Mouse (Mus musculus): ENCODE measurements around the gene Cep89. TPM values are rescaled to one million over a fixed set of nuclear protein-coding genes. Genes with fewer than 3 reads are reported as not detected.

Cep89 gene
- total and polyA plus RNA-seq, 2 experiments: 3.2 to 5.0 TPM

GRCm38 (mm10) chr7:35476457-35476856 lies 79.6 kb downstream of the Cep89 start:
- WGBS: 76% methylated on average over 2 of the region's 2 CpGs
- Histone ChIP-seq H3K9ac (ENCODE audit: low read depth, low read length) (no peak overlapping the region), H3K27ac (replicated peaks; ENCODE audit: insufficient read depth, low read depth, low read length) (no peak overlapping the region), H3K4me3 (ENCODE audit: insufficient read depth, low read depth, low read length) (no peak overlapping the region), H3K36me3 (ENCODE audit: control insufficient read depth, insufficient read depth, low read length) (no peaks in the 10 kb centered on the region), H3K4me1 (ENCODE audit: control insufficient read depth, insufficient read depth, low read length) (no peaks in the 10 kb centered on the region), H3K79me2 (ENCODE audit: control insufficient read depth, insufficient read depth, low read length) (no peaks in the 10 kb centered on the region), H3K27me3 (ENCODE audit: control insufficient read depth, insufficient read depth, low read length) (no peaks in the 10 kb centered on the region)
- no peak for TF ChIP-seq CTCF (IDR thresholded peaks at IDR 0.05; ENCODE audit: low read depth, low read length)
- no peak for TF ChIP-seq POLR2A (IDR thresholded peaks at IDR 0.05; ENCODE audit: extremely low read depth, insufficient read depth, low read length)
- no peak for DNase-seq (ENCODE audit: extremely low read depth, low read depth, low spot score)

- no peaks in the 10 kb centered on the region for H3K36me3 ChIP-seq (ENCODE audit: control insufficient read depth, insufficient read depth, low read length)
These were observed 88.3 kb downstream of the Cep89 start for GRCm38 (mm10) chr7:35485126-35485525.

GRCm38 (mm10) chr7:35486553-35486952 lies 89.7 kb downstream of the Cep89 start:
- WGBS: 84% methylated on average over 8 of the region's 8 CpGs
- no peak overlapping the region for H3K27ac ChIP-seq (replicated peaks; ENCODE audit: insufficient read depth, low read depth, low read length)

More at GRCm38 (mm10) chr7:35485126-35485525, 88.3 kb downstream of the Cep89 start:
- no peaks in the 10 kb centered on the region for H3K27me3 ChIP-seq (ENCODE audit: control insufficient read depth, insufficient read depth, low read length)
- no peaks in the 10 kb centered on the region for H3K79me2 ChIP-seq (ENCODE audit: control insufficient read depth, insufficient read depth, low read length)
- H3K4me1 ChIP-seq (ENCODE audit: control insufficient read depth, insufficient read depth, low read length): no peaks in the 10 kb centered on the region
- no peak overlapping the region for H3K27ac ChIP-seq (replicated peaks; ENCODE audit: insufficient read depth, low read depth, low read length)
- no peak for DNase-seq (ENCODE audit: extremely low read depth, low read depth, low spot score)
- H3K9ac ChIP-seq (ENCODE audit: low read depth, low read length): no peak overlapping the region
- 87% methylated on average over 2 of the region's 2 CpGs for WGBS
- TF ChIP-seq POLR2A (IDR thresholded peaks at IDR 0.05; ENCODE audit: extremely low read depth, insufficient read depth, low read length) (no peak), CTCF (IDR thresholded peaks at IDR 0.05; ENCODE audit: low read depth, low read length) (no peak)
- no peak overlapping the region for H3K4me3 ChIP-seq (ENCODE audit: insufficient read depth, low read depth, low read length)

More at GRCm38 (mm10) chr7:35486553-35486952, 89.7 kb downstream of the Cep89 start:
- no peaks in the 10 kb centered on the region for H3K36me3 ChIP-seq (ENCODE audit: control insufficient read depth, insufficient read depth, low read length)
- H3K4me1 ChIP-seq (ENCODE audit: control insufficient read depth, insufficient read depth, low read length): no peaks in the 10 kb centered on the region
- H3K4me3 ChIP-seq (ENCODE audit: insufficient read depth, low read depth, low read length): no peak overlapping the region
- H3K27me3 ChIP-seq (ENCODE audit: control insufficient read depth, insufficient read depth, low read length): no peaks in the 10 kb centered on the region
- no peaks in the 10 kb centered on the region for H3K79me2 ChIP-seq (ENCODE audit: control insufficient read depth, insufficient read depth, low read length)
- no peak overlapping the region for H3K9ac ChIP-seq (ENCODE audit: low read depth, low read length)
- TF ChIP-seq POLR2A (IDR thresholded peaks at IDR 0.05; ENCODE audit: extremely low read depth, insufficient read depth, low read length): no peak
- TF ChIP-seq CTCF (IDR thresholded peaks at IDR 0.05; ENCODE audit: low read depth, low read length): no peak
- no peak for DNase-seq (ENCODE audit: extremely low read depth, low read depth, low spot score)

Other genes starting within 250 kb of the Cep89 start
- gene Slc7a10, start 210.7 kb upstream of the Cep89 start, total RNA-seq (2014; rRNA removed): 0.07 and 0.09 TPM in 2 replicates
- gene Slc7a10, start 210.7 kb upstream of the Cep89 start, polyA plus RNA-seq (2012; rRNA removed): not detected in 2 replicates
- gene Lrp3, start 181.5 kb upstream of the Cep89 start, total RNA-seq (2014; rRNA removed): 6.1 and 7.7 TPM in 2 replicates
- gene Lrp3, start 181.5 kb upstream of the Cep89 start, polyA plus RNA-seq (2012; rRNA removed): 14.4 and 15.2 TPM in 2 replicates
- gene Gpatch1, start 78.6 kb upstream of the Cep89 start, total RNA-seq (2014; rRNA removed): 4.1 and 5.3 TPM in 2 replicates
- gene Gpatch1, start 78.6 kb upstream of the Cep89 start, polyA plus RNA-seq (2012; rRNA removed): 1.9 and 2.5 TPM in 2 replicates
- 14.0 and 18.5 TPM in 2 replicates for gene Rhpn2, start 62.9 kb upstream of the Cep89 start, total RNA-seq (2014; rRNA removed)
- 6.8 and 6.9 TPM in 2 replicates for gene Rhpn2, start 62.9 kb upstream of the Cep89 start, polyA plus RNA-seq (2012; rRNA removed)
- 0.81 and 1.0 TPM in 2 replicates for gene Faap24, start 199 bp upstream of the Cep89 start, total RNA-seq (2014; rRNA removed)
- 1.8 and 2.1 TPM in 2 replicates for gene Faap24, start 199 bp upstream of the Cep89 start, polyA plus RNA-seq (2012; rRNA removed)
- not detected in 2 replicates for gene Slc7a9, start 51.8 kb downstream of the Cep89 start, total RNA-seq (2014; rRNA removed)
- 0.06 TPM in 1 of 2 replicates, not detected in the other for gene Slc7a9, start 51.8 kb downstream of the Cep89 start, polyA plus RNA-seq (2012; rRNA removed)
- gene Tdrd12, start 140.7 kb downstream of the Cep89 start, total RNA-seq (2014; rRNA removed): under 0.01 TPM in 1 of 2 replicates, not detected in the other
- gene Tdrd12, start 140.7 kb downstream of the Cep89 start, polyA plus RNA-seq (2012; rRNA removed): not detected in 2 replicates
- 52.3 and 66.0 TPM in 2 replicates for gene Nudt19, start 159.3 kb downstream of the Cep89 start, total RNA-seq (2014; rRNA removed)
- gene Nudt19, start 159.3 kb downstream of the Cep89 start, polyA plus RNA-seq (2012; rRNA removed): 42.7 and 51.1 TPM in 2 replicates
- under 0.01 TPM in 2 replicates for gene Rgs9bp, start 188.5 kb downstream of the Cep89 start, total RNA-seq (2014; rRNA removed)
- gene Rgs9bp, start 188.5 kb downstream of the Cep89 start, polyA plus RNA-seq (2012; rRNA removed): not detected in 2 replicates
- gene Ankrd27, start 189.2 kb downstream of the Cep89 start, total RNA-seq (2014; rRNA removed): 15.5 and 19.7 TPM in 2 replicates
- 12.9 and 14.6 TPM in 2 replicates for gene Ankrd27, start 189.2 kb downstream of the Cep89 start, polyA plus RNA-seq (2012; rRNA removed)